Mouse (Mus musculus) CH12.LX (cell line): ENCODE results near the gene Hs3st3a1.

Experiments used
- CTCF ChIP-seq, 2 experiments: IDR thresholded peaks in 1 of 2; conservative IDR thresholded peaks in 1 of 2; 2 replicates each; pipeline ENCODE4 v1.5.1; 2011 to 2012; ENCODE audit warnings: low read depth in 2 of 2, low read length in 2 of 2, improper control_type of control experiment in 1 of 2, inconsistent platforms in 1 of 2, mild to moderate bottlenecking in 1 of 2, moderate library complexity in 1 of 2
- E2F4 ChIP-seq: IDR thresholded peaks from 2 replicates; pipeline ENCODE4 v1.6.1; 2011; ENCODE audit warnings: low read depth, low read length, improper control_type of control experiment; ENCODE audit not compliant: insufficient replicate concordance
- EP300 ChIP-seq: IDR thresholded peaks from 2 replicates; pipeline ENCODE4 v1.6.1; 2011; ENCODE audit warnings: low read length, improper control_type of control experiment
- ETS1 ChIP-seq: conservative IDR thresholded peaks from 2 replicates; pipeline ENCODE4 v1.6.1; 2012; ENCODE audit warnings: low read depth, mild to moderate bottlenecking, inconsistent platforms, low read length, improper control_type of control experiment, moderate library complexity
- GABPA ChIP-seq: IDR thresholded peaks from 2 replicates; pipeline ENCODE4 v1.6.1; 2012; ENCODE audit warnings: low read depth, low read length, improper control_type of control experiment, inconsistent platforms; ENCODE audit not compliant: insufficient replicate concordance
- MEF2A ChIP-seq: IDR thresholded peaks from 2 replicates; pipeline ENCODE4 v1.6.1; 2014; ENCODE audit warnings: low read depth, mild to moderate bottlenecking, inconsistent platforms, low read length, improper control_type of control experiment, borderline replicate concordance
- POLR2A ChIP-seq: IDR thresholded peaks from 2 replicates; pipeline ENCODE4 v1.6.1; 2011; ENCODE audit warnings: low read depth, mild to moderate bottlenecking, improper control_type of control experiment, low read length
- SIN3A ChIP-seq: IDR thresholded peaks from 2 replicates; pipeline ENCODE4 v1.6.1; 2012; ENCODE audit warnings: low read length, improper control_type of control experiment, inconsistent platforms
- UBTF ChIP-seq: IDR thresholded peaks from 2 replicates; pipeline ENCODE4 v1.6.1; 2012; ENCODE audit warnings: low read depth, mild to moderate bottlenecking, inconsistent platforms, low read length, improper control_type of control experiment, moderate library complexity
- ZC3H11A ChIP-seq: IDR thresholded peaks from 2 replicates; pipeline ENCODE4 v1.6.1; 2012; ENCODE audit warnings: low read depth, mild to moderate bottlenecking, inconsistent platforms, low read length, improper control_type of control experiment

GRCm38 (mm10) chr11:64386333-64386732, 48.8 kb upstream of the Hs3st3a1 start:
- no peak for TF ChIP-seq POLR2A
- no peak for TF ChIP-seq SIN3A
- no peak for TF ChIP-seq GABPA
- no peak for TF ChIP-seq EP300
- TF ChIP-seq CTCF (conservative IDR thresholded peaks at IDR 0.05 in 1 of 2, IDR thresholded peaks at IDR 0.05 in 1 of 2; ENCODE audit: low read depth in 2 of 2, low read length in 2 of 2), result no peak
- TF ChIP-seq E2F4, result no peak
- TF ChIP-seq MEF2A, result no peak
- no peak for TF ChIP-seq ZC3H11A
- no peak for TF ChIP-seq ETS1
- no peak for TF ChIP-seq UBTF
